Mouse (Mus musculus): Measurements from ENCODE around the gene Ifitm3. TPM values are rescaled to one million over a fixed set of nuclear protein-coding genes. Genes with fewer than 3 reads are reported as not detected.
"Not testable (repeated sequence)": the region's sequence is repeated elsewhere in the genome, so short reads cannot be mapped to it uniquely, and the experiment has no call there.

The Ifitm3 gene
- polyA plus RNA-seq, 1 experiment: 814 TPM

DNA sequence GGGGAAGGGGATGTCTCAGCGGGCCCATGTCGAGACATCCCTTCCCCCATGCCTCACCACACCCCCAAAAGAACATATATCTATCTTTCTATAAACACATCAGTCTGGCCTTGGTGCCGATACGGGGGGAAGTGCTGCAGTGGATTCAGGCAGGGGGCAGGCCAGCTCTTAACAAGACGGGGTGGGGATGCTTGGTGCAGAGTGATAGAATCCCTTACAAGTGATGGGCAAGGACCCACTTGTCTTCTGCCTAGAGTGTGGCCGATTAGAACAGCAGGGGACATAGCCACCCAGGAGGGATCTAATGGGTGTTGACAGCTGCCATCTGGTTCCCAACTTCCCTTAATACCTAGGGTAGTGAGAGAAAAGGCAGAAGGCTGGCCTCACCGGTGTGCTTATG is 39.6 kb downstream of the Ifitm3 start:
- Histone ChIP-seq H3K4me1 (ENCODE audit: control insufficient read depth, insufficient read depth, low read length) (peaks cover 9% of the 10 kb centered on the region), H3K4me3 (replicated peaks; ENCODE audit: extremely low read depth, low read depth, low read length) (no peak overlapping the region)
- WGBS: 48% methylated on average over 7 of the region's 7 CpGs
- DNase-seq: no peak
- TF ChIP-seq POLR2A (IDR thresholded peaks at IDR 0.05; ENCODE audit: borderline replicate concordance, extremely low read depth, low read depth, low read length) (no peak), CTCF (IDR thresholded peaks at IDR 0.05; ENCODE audit: insufficient read depth, low read length) (no peak)

GRCm38 (mm10) chr7:140968710-140969109 is 41.9 kb downstream of the Ifitm3 start:
- H3K4me3 ChIP-seq (replicated peaks; ENCODE audit: extremely low read depth, low read depth, low read length); DNase-seq; H3K4me1 ChIP-seq (ENCODE audit: control insufficient read depth, insufficient read depth, low read length): not testable (repeated sequence)
- WGBS: 47% methylated on average over 3 of the region's 3 CpGs

- Histone ChIP-seq H3K4me1 (ENCODE audit: control insufficient read depth, insufficient read depth, low read length) (peaks cover 9% of the 10 kb centered on the region), H3K4me3 (replicated peaks; ENCODE audit: extremely low read depth, low read depth, low read length) (peak overlapping the region; percentile 40)
- no peak for DNase-seq
- 24% methylated on average over 14 of the region's 14 CpGs for WGBS
- TF ChIP-seq POLR2A (IDR thresholded peaks at IDR 0.05; ENCODE audit: borderline replicate concordance, extremely low read depth, low read depth, low read length) (no peak), CTCF (IDR thresholded peaks at IDR 0.05; ENCODE audit: insufficient read depth, low read length) (0 out of 2 replicates have a peak, but pooled peaks have one; percentile 1)
These were observed 42.5 kb downstream of the Ifitm3 start for GRCm38 (mm10) chr7:140967862-140968591.

DNA sequence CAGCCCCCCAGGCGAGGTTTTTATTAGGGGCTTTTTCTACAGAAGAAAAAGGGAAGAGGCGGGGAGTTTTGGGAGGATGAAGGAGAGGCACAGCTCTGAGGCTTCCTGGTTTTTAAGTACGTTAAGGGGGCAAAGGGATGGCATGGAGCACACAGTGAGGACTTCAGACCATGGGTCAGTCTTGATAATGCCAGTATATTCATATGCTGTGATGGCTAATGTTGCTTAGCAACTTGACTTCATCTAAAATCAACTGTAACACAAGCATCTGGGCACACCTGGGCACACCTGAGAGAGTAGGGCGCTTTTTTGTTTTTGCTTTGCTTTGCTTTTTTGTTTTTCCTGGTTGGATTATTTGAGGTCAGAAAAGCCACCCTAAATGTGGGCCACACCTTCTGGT is 43.6 kb downstream of the Ifitm3 start, which contains the start of gene Ifitm1:
Gene Ifitm1, plus strand, starts transcription at position 301 of the 400 bp plus-strand sequence.
- WGBS: 89% methylated on average over 4 of the region's 4 CpGs
- H3K4me1 ChIP-seq (ENCODE audit: control insufficient read depth, insufficient read depth, low read length): peaks cover 9% of the 10 kb centered on the region
- H3K4me3 ChIP-seq (replicated peaks; ENCODE audit: extremely low read depth, low read depth, low read length): no peak within 1 kb of the TSS
- TF ChIP-seq CTCF (IDR thresholded peaks at IDR 0.05; ENCODE audit: insufficient read depth, low read length): no peak
- no peak for TF ChIP-seq POLR2A (IDR thresholded peaks at IDR 0.05; ENCODE audit: borderline replicate concordance, extremely low read depth, low read depth, low read length)
- DNase-seq: no peak

GRCm38 (mm10) chr7:140962733-140963132 is 47.8 kb downstream of the Ifitm3 start:
- WGBS: 92% methylated on average over 2 of the region's 2 CpGs
- DNase-seq: no peak
- Histone ChIP-seq H3K4me3 (replicated peaks; ENCODE audit: extremely low read depth, low read depth, low read length) (no peak overlapping the region), H3K4me1 (ENCODE audit: control insufficient read depth, insufficient read depth, low read length) (peaks cover 2% of the 10 kb centered on the region; the same call in 1 of the 2 replicates)
- TF ChIP-seq CTCF (IDR thresholded peaks at IDR 0.05; ENCODE audit: insufficient read depth, low read length) (no peak), POLR2A (IDR thresholded peaks at IDR 0.05; ENCODE audit: borderline replicate concordance, extremely low read depth, low read depth, low read length) (no peak)

DNA sequence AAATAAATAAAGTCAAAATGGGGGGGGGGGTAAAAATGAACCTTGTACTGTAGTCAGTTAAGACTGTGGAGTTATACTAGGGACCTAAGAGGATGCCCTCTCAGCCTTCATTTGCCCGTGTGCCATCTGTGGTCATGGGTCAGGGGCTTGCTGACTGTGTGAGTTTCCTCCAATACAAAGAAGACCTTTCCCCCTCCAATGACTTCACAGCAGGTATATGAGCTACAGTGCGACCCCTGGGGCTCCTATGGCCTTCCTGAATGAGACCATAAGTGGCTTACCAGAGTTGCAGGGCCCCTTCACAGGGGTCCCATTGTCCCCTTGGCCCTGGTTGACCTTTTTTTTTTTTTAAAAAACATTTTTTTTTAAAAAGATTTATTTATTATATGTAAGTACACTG is 49.2 kb downstream of the Ifitm3 start:
- Histone ChIP-seq H3K4me3 (replicated peaks; ENCODE audit: extremely low read depth, low read depth, low read length) (no peak overlapping the region), H3K4me1 (ENCODE audit: control insufficient read depth, insufficient read depth, low read length) (peaks cover 7% of the 10 kb centered on the region; the same call in 1 of the 2 replicates)
- DNase-seq: no peak
- no peak for TF ChIP-seq POLR2A (IDR thresholded peaks at IDR 0.05; ENCODE audit: borderline replicate concordance, extremely low read depth, low read depth, low read length)
- no peak for TF ChIP-seq CTCF (IDR thresholded peaks at IDR 0.05; ENCODE audit: insufficient read depth, low read length)
- WGBS: 94% methylated on average over 2 of the region's 2 CpGs

GRCm38 (mm10) chr7:140960026-140960425 is 50.5 kb downstream of the Ifitm3 start:
- peaks cover 11% of the 10 kb centered on the region for H3K4me1 ChIP-seq (ENCODE audit: control insufficient read depth, insufficient read depth, low read length)
- TF ChIP-seq POLR2A (IDR thresholded peaks at IDR 0.05; ENCODE audit: borderline replicate concordance, extremely low read depth, low read depth, low read length): no peak
- TF ChIP-seq CTCF (IDR thresholded peaks at IDR 0.05; ENCODE audit: insufficient read depth, low read length): no peak
- DNase-seq: no peak
- H3K4me3 ChIP-seq (replicated peaks; ENCODE audit: extremely low read depth, low read depth, low read length): no peak overlapping the region
- WGBS: 80% methylated on average over 5 of the region's 5 CpGs

Other genes starting within 250 kb of the Ifitm3 start
- 6.4 and 16.6 TPM in 2 replicates for gene Cyp2e1, start 247.0 kb downstream of the Ifitm3 start, polyA plus RNA-seq (2012; rRNA removed)
- gene Syce1, start 222.9 kb downstream of the Ifitm3 start, polyA plus RNA-seq (2012; rRNA removed): 0.22 and 0.45 TPM in 2 replicates
- 0.06 and 0.19 TPM in 2 replicates for gene Zfp941, start 188.6 kb downstream of the Ifitm3 start, polyA plus RNA-seq (2012; rRNA removed)
- 19.7 and 23.3 TPM in 2 replicates for gene Urah, start 175.8 kb downstream of the Ifitm3 start, polyA plus RNA-seq (2012; rRNA removed)
- 45.0 and 76.2 TPM in 2 replicates for gene Scgb1c1, start 165.2 kb downstream of the Ifitm3 start, polyA plus RNA-seq (2012; rRNA removed)
- gene Odf3, start 163.0 kb downstream of the Ifitm3 start, polyA plus RNA-seq (2012; rRNA removed): 0.24 TPM in 1 of 2 replicates, not detected in the other
- gene Gm45785, start 154.4 kb downstream of the Ifitm3 start, polyA plus RNA-seq (2012; rRNA removed): 2.2 TPM in 1 of 2 replicates, not detected in the other
- gene Ric8a, start 153.8 kb downstream of the Ifitm3 start, polyA plus RNA-seq (2012; rRNA removed): 112 and 138 TPM in 2 replicates
- 25.5 and 30.5 TPM in 2 replicates for gene Bet1l, start 153.2 kb downstream of the Ifitm3 start, polyA plus RNA-seq (2012; rRNA removed)
- gene Psmd13, start 128.8 kb downstream of the Ifitm3 start, polyA plus RNA-seq (2012; rRNA removed): 48.8 and 70.4 TPM in 2 replicates
- 21.1 and 27.0 TPM in 2 replicates for gene Sirt3, start 128.5 kb downstream of the Ifitm3 start, polyA plus RNA-seq (2012; rRNA removed)
- gene Cox8b, start 110.3 kb downstream of the Ifitm3 start, polyA plus RNA-seq (2012; rRNA removed): 46.7 and 104 TPM in 2 replicates
- gene Nlrp6, start 89.9 kb downstream of the Ifitm3 start, polyA plus RNA-seq (2012; rRNA removed): 0.07 and 0.31 TPM in 2 replicates
- 38.1 and 39.3 TPM in 2 replicates for gene Pgghg, start 69.4 kb downstream of the Ifitm3 start, polyA plus RNA-seq (2012; rRNA removed)
- gene Ifitm5, start 60.5 kb downstream of the Ifitm3 start, polyA plus RNA-seq (2012; rRNA removed): 3.2 and 5.2 TPM in 2 replicates
- 0.63 TPM in 1 of 2 replicates, not detected in the other for gene Gm45717, start 54.8 kb downstream of the Ifitm3 start, polyA plus RNA-seq (2012; rRNA removed)
- gene Ifitm2, start 54.8 kb downstream of the Ifitm3 start, polyA plus RNA-seq (2012; rRNA removed): 1,180 and 1,190 TPM in 2 replicates
- 227 and 261 TPM in 2 replicates for gene Ifitm1, start 43.5 kb downstream of the Ifitm3 start, polyA plus RNA-seq (2012; rRNA removed)
- 10.6 and 24.3 TPM in 2 replicates for gene Ifitm6, start 7.2 kb upstream of the Ifitm3 start, polyA plus RNA-seq (2012; rRNA removed)
- gene Gm17387, start 18.4 kb upstream of the Ifitm3 start, polyA plus RNA-seq (2012; rRNA removed): not detected in 2 replicates
- gene B4galnt4, start 50.3 kb upstream of the Ifitm3 start, polyA plus RNA-seq (2012; rRNA removed): 0.33 and 0.36 TPM in 2 replicates
- 23.8 and 47.7 TPM in 2 replicates for gene Pkp3, start 67.4 kb upstream of the Ifitm3 start, polyA plus RNA-seq (2012; rRNA removed)
- gene Sigirr, start 89.8 kb upstream of the Ifitm3 start, polyA plus RNA-seq (2012; rRNA removed): 40.5 and 40.6 TPM in 2 replicates
- gene Ano9, start 107.0 kb upstream of the Ifitm3 start, polyA plus RNA-seq (2012; rRNA removed): 2.8 and 10.7 TPM in 2 replicates
- 22.9 and 24.1 TPM in 2 replicates for gene Ptdss2, start 111.6 kb upstream of the Ifitm3 start, polyA plus RNA-seq (2012; rRNA removed)
- gene Rnh1, start 162.1 kb upstream of the Ifitm3 start, polyA plus RNA-seq (2012; rRNA removed): 128 and 195 TPM in 2 replicates
- gene Hras, start 183.2 kb upstream of the Ifitm3 start, polyA plus RNA-seq (2012; rRNA removed): 77.3 and 91.5 TPM in 2 replicates
- gene Lrrc56, start 183.4 kb upstream of the Ifitm3 start, polyA plus RNA-seq (2012; rRNA removed): 15.8 TPM in 2 replicates
- 4.4 and 5.6 TPM in 2 replicates for gene Lmntd2, start 203.3 kb upstream of the Ifitm3 start, polyA plus RNA-seq (2012; rRNA removed)
- gene Rassf7, start 205.1 kb upstream of the Ifitm3 start, polyA plus RNA-seq (2012; rRNA removed): 87.1 and 92.9 TPM in 2 replicates
- gene Phrf1, start 218.0 kb upstream of the Ifitm3 start, polyA plus RNA-seq (2012; rRNA removed): 18.9 and 22.5 TPM in 2 replicates

Data from lung, adult 2 months (tissue).